Comparison of ENCODE assay signal across 9 mouse cellular contexts in the genomic region with DNA sequence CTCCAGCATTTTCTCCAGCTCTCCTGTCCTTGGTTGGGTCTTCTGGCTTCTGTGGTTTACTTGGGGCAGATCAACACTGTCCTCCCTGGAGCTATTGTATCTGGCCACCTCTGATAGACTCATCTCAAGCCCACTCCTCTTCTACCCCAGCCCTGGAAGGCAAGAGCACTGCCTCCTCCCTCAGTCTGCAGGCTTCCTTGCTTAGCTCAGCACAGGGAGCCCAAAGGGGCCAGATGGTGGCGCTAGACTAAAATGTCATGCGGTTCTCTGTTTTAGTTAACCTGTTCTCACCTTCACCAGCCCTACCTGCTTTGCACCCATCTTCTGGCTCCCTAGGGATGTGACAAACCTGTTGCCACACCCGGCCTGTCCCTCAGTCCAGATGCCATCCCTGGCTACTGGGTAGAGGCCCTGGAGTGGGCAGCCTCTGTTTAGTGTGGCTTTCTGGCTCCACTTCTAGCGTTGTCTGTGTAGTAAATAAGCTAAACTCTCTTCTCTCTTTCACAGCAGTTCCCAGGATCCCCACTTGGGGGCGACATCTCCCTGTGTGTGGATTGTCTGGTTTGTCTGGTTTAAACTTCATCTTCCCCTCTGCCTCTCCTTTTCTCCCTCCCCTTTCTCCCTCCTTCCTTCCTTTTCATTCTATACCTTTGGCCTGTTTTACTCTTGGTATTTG. TPM values are rescaled to one million over a fixed set of nuclear protein-coding genes. Genes with fewer than 3 reads are reported as not detected.
DNase-seq lines count a peak whose midpoint lies in the region; ATAC-seq and TF ChIP-seq lines count a peak whose summit lies in the region.
"Had no signal": no experiment of that assay in that cellular context is flagged by ENCODE, and none has a peak within 500 bp of the region (broad histone marks: within the 10 kb centered on the region; RNA-seq: fewer than 3 reads in every experiment).

No protein-coding gene starts in this region.

- TF ChIP-seq EP300 in liver, postnatal 0 days (IDR thresholded peaks at IDR 0.05; ENCODE audit: low read depth), result no peak

- H3K4me2 ChIP-seq in kidney, embryonic 14.5 days (replicated peaks; ENCODE audit: low read depth, low read length), result no peak overlapping the region
- no peak overlapping the region for H3K4me2 ChIP-seq in liver, postnatal 0 days (ENCODE audit: low read depth, low read length)

- H3K4me3 ChIP-seq in kidney, embryonic 14.5 days (ENCODE audit: low read length), result no peak overlapping the region
- H3K4me3 ChIP-seq in liver, postnatal 0 days (ENCODE audit: low read depth, low read length), result no peak overlapping the region
- H3K4me3 ChIP-seq: myocyte had no signal

- DNase-seq in 3T3-L1 (ENCODE audit: low read depth, low spot score) (peak; percentile 79), ES-CJ7 (ENCODE audit: low read depth, low spot score) (peak; percentile 65)
- peak; percentile 69 for DNase-seq in cerebellum, adult 8-10 months
- DNase-seq in frontal cortex, postnatal 10 days (ENCODE audit: low spot score in 2 of 2), result peak; percentile 53 to 76
- peak; percentile 68 for DNase-seq in liver, postnatal 0 days
- peak; percentile 77 for DNase-seq in retina, postnatal 1 day

- H3K27ac ChIP-seq in kidney, embryonic 14.5 days (ENCODE audit: low read depth, low read length), result no peak overlapping the region
- no peak overlapping the region for H3K27ac ChIP-seq in liver, postnatal 0 days (ENCODE audit: low read depth)

- H3K36me3 ChIP-seq in kidney, embryonic 14.5 days (ENCODE audit: control insufficient read depth, insufficient read depth, low read length), result no peaks in the 10 kb centered on the region
- no peaks in the 10 kb centered on the region for H3K36me3 ChIP-seq in liver, postnatal 0 days (replicated peaks; ENCODE audit: insufficient read depth, low read length)

- no peaks in the 10 kb centered on the region for H3K27me3 ChIP-seq in kidney, embryonic 14.5 days (ENCODE audit: control insufficient read depth, insufficient read depth, low read length)
- no peaks in the 10 kb centered on the region for H3K27me3 ChIP-seq in liver, postnatal 0 days (ENCODE audit: insufficient read depth, low read length)

- no peak overlapping the region for H3K9ac ChIP-seq in kidney, embryonic 14.5 days (ENCODE audit: low read depth, low read length)
- no peak overlapping the region for H3K9ac ChIP-seq in liver, postnatal 0 days (replicated peaks)

- no peaks in the 10 kb centered on the region for H3K4me1 ChIP-seq in kidney, embryonic 14.5 days (ENCODE audit: control insufficient read depth, insufficient read depth, low read length)
- no peaks in the 10 kb centered on the region for H3K4me1 ChIP-seq in liver, postnatal 0 days (ENCODE audit: insufficient read depth)

- TF ChIP-seq CTCF in liver, postnatal 0 days (IDR thresholded peaks at IDR 0.05; ENCODE audit: low read depth), result peak; percentile 76

- 0 out of 2 replicates have a peak, but pooled peaks have one; percentile 39 for ATAC-seq in kidney, embryonic 14.5 days (ENCODE audit: low FRiP score, low TSS enrichment)
- ATAC-seq in liver, postnatal 0 days, result no peak
- no peak for ATAC-seq in monocyte, adult 5-6 weeks (replicated peaks; ENCODE audit: insufficient number of reproducible peaks, low FRiP score, low TSS enrichment, poor library complexity, severe bottlenecking)

- H3K9me3 ChIP-seq in kidney, embryonic 14.5 days (ENCODE audit: control insufficient read depth, low read length), result no peaks in the 10 kb centered on the region
- no peaks in the 10 kb centered on the region for H3K9me3 ChIP-seq in liver, postnatal 0 days (ENCODE audit: low read length)

- 16% methylated on average over 5 of the region's 5 CpGs for WGBS in kidney, embryonic 14.5 days
- 14% methylated on average over 5 of the region's 5 CpGs for WGBS in liver, postnatal 0 days (ENCODE audit: insufficient replicate concordance)

RNA-seq across cellular contexts. Expression of gene Gprc5b, which starts 16.0 kb away (rescaled TPM):
- polyA plus RNA-seq in kidney, embryonic 14.5 days (2014; fragmentation: Nextera tagmentation; extraction: Ambion mirVana), result 6.4 and 8.0 TPM in 2 replicates
- polyA plus RNA-seq in liver, postnatal 0 days (2015; fragmentation: Nextera tagmentation; extraction: Ambion mirVana), result 0.20 and 0.33 TPM in 2 replicates
- 0.97 TPM in 1 of 3 replicates, not detected in the others for total RNA-seq in monocyte, adult 5-6 weeks (2017)
